Mouse (Mus musculus) midbrain, embryonic 12.5 days (tissue): ENCODE measurements at regions not wholly inside any gene's neighbourhood (a gene's known extent, or its start where the extent isn't known, plus 50 kb on each side); places are given as distances from the start of the nearest gene placed in this dataset.
A peak's percentile ranks its signal among the peaks of the same experiment; 100 is the strongest.
"Not testable (repeated sequence)": the region's sequence is repeated elsewhere in the genome, so short reads cannot be mapped to it uniquely, and the experiment has no call there.

ENCODE experiments used
- ATAC-seq: fragments of 200-750 bp; cut with Nextera tagmentation; 2 replicates; pipeline ENCODE4 v1.8.0; 2017; ENCODE audit warnings: low read depth, moderate TSS enrichment, moderate library complexity; ENCODE audit not compliant: low FRiP score
- H3K27ac ChIP-seq: fragments of 300-500 bp; sonication (generic); replicated peaks from 2 replicates; pipeline ENCODE4 v1.5.1; 2016; ENCODE audit warnings: mild to moderate bottlenecking
- H3K27me3 ChIP-seq: fragments of 300-500 bp; sonication (generic); 2 replicates; pipeline ENCODE4 v1.6.1; 2016; ENCODE audit warnings: mild to moderate bottlenecking
- H3K36me3 ChIP-seq: fragments of 300-500 bp; sonication (generic); 2 replicates; pipeline ENCODE4 v1.6.1; 2016
- H3K4me1 ChIP-seq: fragments of 300-500 bp; sonication (generic); 2 replicates; pipeline ENCODE4 v1.6.1; 2016
- H3K4me2 ChIP-seq: fragments of 300-500 bp; sonication (generic); replicated peaks from 2 replicates; pipeline ENCODE4 v1.6.1; 2016; ENCODE audit warnings: mild to moderate bottlenecking, moderate library complexity
- H3K4me3 ChIP-seq: fragments of 300-500 bp; sonication (generic); 2 replicates; pipeline ENCODE4 v1.5.1; 2016; ENCODE audit warnings: mild to moderate bottlenecking
- H3K9ac ChIP-seq: fragments of 300-500 bp; sonication (generic); replicated peaks from 2 replicates; pipeline ENCODE4 v1.6.1; 2016; ENCODE audit warnings: mild to moderate bottlenecking, moderate library complexity
- H3K9me3 ChIP-seq: fragments of 300-500 bp; sonication (generic); 2 replicates; pipeline ENCODE4 v1.6.1; 2016; ENCODE audit warnings: mild to moderate bottlenecking
- WGBS: fragments of 180-500 bp; shearing (Covaris S2); methylation state at CpG from one replicate; pipeline ENCODE4 v1.1.7; 2016; 5-methylcytosine and 5-hydroxymethylcytosine counted together

- H3K4me1 ChIP-seq: no peaks in the 10 kb centered on the region
- no peak overlapping the region for H3K4me2 ChIP-seq
- H3K27ac ChIP-seq: no peak overlapping the region
- ATAC-seq: peak; percentile 54; the same call in 1 of the 2 replicates
- no peaks in the 10 kb centered on the region for H3K36me3 ChIP-seq
- no peak overlapping the region for H3K4me3 ChIP-seq
- WGBS: 74% methylated on average over 5 of the region's 5 CpGs
- no peaks in the 10 kb centered on the region for H3K27me3 ChIP-seq
- H3K9ac ChIP-seq: no peak overlapping the region
- H3K9me3 ChIP-seq: no peaks in the 10 kb centered on the region
Observed at GRCm38 (mm10) chr14:114215609-114216008, 876.4 kb upstream of the Gpc5 start.

- Histone ChIP-seq H3K9ac (no peak overlapping the region), H3K4me2 (no peak overlapping the region), H3K27ac (no peak overlapping the region), H3K4me3 (no peak overlapping the region), H3K36me3 (no peaks in the 10 kb centered on the region), H3K9me3 (no peaks in the 10 kb centered on the region), H3K27me3 (no peaks in the 10 kb centered on the region), H3K4me1 (no peaks in the 10 kb centered on the region)
- 56% methylated on average over 1 of the region's 1 CpGs for WGBS
- no peak for ATAC-seq
Observed at GRCm38 (mm10) chr14:114220868-114221267, 871.1 kb upstream of the Gpc5 start.

- WGBS: 92% methylated on average over 2 of the region's 2 CpGs
- no peak for ATAC-seq
Observed at GRCm38 (mm10) chr14:114230711-114231110, 861.3 kb upstream of the Gpc5 start.

GRCm38 (mm10) chr14:114255037-114255436, 837.0 kb upstream of the Gpc5 start:
- 77% methylated on average over 2 of the region's 2 CpGs for WGBS
- Histone ChIP-seq H3K27ac (no peak overlapping the region), H3K4me3 (no peak overlapping the region), H3K4me1 (no peaks in the 10 kb centered on the region), H3K36me3 (no peaks in the 10 kb centered on the region), H3K9me3 (no peaks in the 10 kb centered on the region), H3K9ac (no peak overlapping the region), H3K4me2 (no peak overlapping the region), H3K27me3 (no peaks in the 10 kb centered on the region)
- ATAC-seq: peak; percentile 47; the same call in 1 of the 2 replicates

More at GRCm38 (mm10) chr14:114230711-114231110, 861.3 kb upstream of the Gpc5 start:
- Histone ChIP-seq H3K36me3 (no peaks in the 10 kb centered on the region), H3K4me2 (no peak overlapping the region), H3K9me3 (no peaks in the 10 kb centered on the region), H3K9ac (no peak overlapping the region), H3K27me3 (no peaks in the 10 kb centered on the region), H3K27ac (no peak overlapping the region), H3K4me3 (no peak overlapping the region), H3K4me1 (no peaks in the 10 kb centered on the region)

- WGBS: 81% methylated on average over 2 of the region's 2 CpGs
- ATAC-seq: no peak
- H3K9me3 ChIP-seq: no peaks in the 10 kb centered on the region
- no peaks in the 10 kb centered on the region for H3K27me3 ChIP-seq
- H3K36me3 ChIP-seq: no peaks in the 10 kb centered on the region
- H3K9ac ChIP-seq: no peak overlapping the region
- no peaks in the 10 kb centered on the region for H3K4me1 ChIP-seq
- H3K4me2 ChIP-seq: no peak overlapping the region
- no peak overlapping the region for H3K4me3 ChIP-seq
- H3K27ac ChIP-seq: no peak overlapping the region
Observed at GRCm38 (mm10) chr14:114261657-114262056, 830.4 kb upstream of the Gpc5 start.

GRCm38 (mm10) chr14:114300611-114301010, 791.4 kb upstream of the Gpc5 start:
- H3K4me2 ChIP-seq: no peak overlapping the region
- H3K9me3 ChIP-seq: no peaks in the 10 kb centered on the region
- no peak overlapping the region for H3K9ac ChIP-seq
- no peaks in the 10 kb centered on the region for H3K4me1 ChIP-seq
- H3K27ac ChIP-seq: no peak overlapping the region
- WGBS: 80% methylated on average over 6 of the region's 6 CpGs
- no peaks in the 10 kb centered on the region for H3K27me3 ChIP-seq
- no peak for ATAC-seq
- H3K4me3 ChIP-seq: no peak overlapping the region
- H3K36me3 ChIP-seq: no peaks in the 10 kb centered on the region

- Histone ChIP-seq H3K9ac (no peak overlapping the region), H3K9me3 (no peaks in the 10 kb centered on the region), H3K4me2 (no peak overlapping the region), H3K36me3 (no peaks in the 10 kb centered on the region), H3K4me1 (no peaks in the 10 kb centered on the region), H3K27me3 (no peaks in the 10 kb centered on the region), H3K27ac (no peak overlapping the region), H3K4me3 (no peak overlapping the region)
- WGBS: 91% methylated on average over 2 of the region's 2 CpGs
- ATAC-seq: no peak
Observed at GRCm38 (mm10) chr14:114307479-114307878, 784.5 kb upstream of the Gpc5 start.

- no peak overlapping the region for H3K27ac ChIP-seq
- H3K4me3 ChIP-seq: no peak overlapping the region
- no peaks in the 10 kb centered on the region for H3K9me3 ChIP-seq
- no peak for ATAC-seq
- H3K4me1 ChIP-seq: no peaks in the 10 kb centered on the region
- no peak overlapping the region for H3K9ac ChIP-seq
- no peaks in the 10 kb centered on the region for H3K36me3 ChIP-seq
- H3K27me3 ChIP-seq: no peaks in the 10 kb centered on the region
- H3K4me2 ChIP-seq: no peak overlapping the region
- 88% methylated on average over 6 of the region's 6 CpGs for WGBS
Observed at GRCm38 (mm10) chr14:114332662-114333061, 759.4 kb upstream of the Gpc5 start.

GRCm38 (mm10) chr14:114349345-114349744, 742.7 kb upstream of the Gpc5 start:
- Histone ChIP-seq H3K4me3 (no peak overlapping the region), H3K9ac (no peak overlapping the region), H3K27ac (no peak overlapping the region), H3K9me3 (no peaks in the 10 kb centered on the region), H3K4me1 (no peaks in the 10 kb centered on the region), H3K36me3 (no peaks in the 10 kb centered on the region), H3K27me3 (no peaks in the 10 kb centered on the region), H3K4me2 (no peak overlapping the region)
- no peak for ATAC-seq
- WGBS: 67% methylated on average over 6 of the region's 6 CpGs

GRCm38 (mm10) chr14:114349816-114350215, 742.2 kb upstream of the Gpc5 start:
- H3K9me3 ChIP-seq, H3K27ac ChIP-seq, H3K27me3 ChIP-seq, H3K36me3 ChIP-seq, ATAC-seq, H3K4me2 ChIP-seq, H3K4me1 ChIP-seq, H3K4me3 ChIP-seq, H3K9ac ChIP-seq: not testable (repeated sequence)
- 77% methylated on average over 9 of the region's 11 CpGs for WGBS

- Histone ChIP-seq H3K4me1 (no peaks in the 10 kb centered on the region), H3K4me3 (no peak overlapping the region), H3K9me3 (no peaks in the 10 kb centered on the region), H3K36me3 (no peaks in the 10 kb centered on the region), H3K9ac (no peak overlapping the region), H3K27ac (no peak overlapping the region), H3K4me2 (no peak overlapping the region), H3K27me3 (no peaks in the 10 kb centered on the region)
- ATAC-seq: no peak
- WGBS: 94% methylated on average over 5 of the region's 5 CpGs
Observed at GRCm38 (mm10) chr14:114352307-114352706, 739.7 kb upstream of the Gpc5 start.

- no peaks in the 10 kb centered on the region for H3K4me1 ChIP-seq
- no peak overlapping the region for H3K9ac ChIP-seq
- H3K36me3 ChIP-seq: no peaks in the 10 kb centered on the region
- no peaks in the 10 kb centered on the region for H3K27me3 ChIP-seq
- no peaks in the 10 kb centered on the region for H3K9me3 ChIP-seq
- 96% methylated on average over 3 of the region's 3 CpGs for WGBS
- H3K4me2 ChIP-seq: no peak overlapping the region
- no peak overlapping the region for H3K27ac ChIP-seq
- ATAC-seq: no peak
- no peak overlapping the region for H3K4me3 ChIP-seq
Observed at GRCm38 (mm10) chr14:114374847-114375246, 717.2 kb upstream of the Gpc5 start.

GRCm38 (mm10) chr14:114398861-114399557, 693.0 kb upstream of the Gpc5 start:
- Histone ChIP-seq H3K4me2 (no peak overlapping the region), H3K4me3 (no peak overlapping the region), H3K36me3 (no peaks in the 10 kb centered on the region), H3K27me3 (no peaks in the 10 kb centered on the region), H3K27ac (no peak overlapping the region), H3K9ac (no peak overlapping the region), H3K4me1 (no peaks in the 10 kb centered on the region), H3K9me3 (no peaks in the 10 kb centered on the region)
- ATAC-seq: no peak
- WGBS: 83% methylated on average over 3 of the region's 3 CpGs
